Mouse (Mus musculus): ENCODE data around the gene Gm45837. TPM values are rescaled to one million over a fixed set of nuclear protein-coding genes. Genes with fewer than 3 reads are reported as not detected.

The Gm45837 gene
- total and polyA plus RNA-seq, 2 experiments from 2014 or later, result not detected

DNA sequence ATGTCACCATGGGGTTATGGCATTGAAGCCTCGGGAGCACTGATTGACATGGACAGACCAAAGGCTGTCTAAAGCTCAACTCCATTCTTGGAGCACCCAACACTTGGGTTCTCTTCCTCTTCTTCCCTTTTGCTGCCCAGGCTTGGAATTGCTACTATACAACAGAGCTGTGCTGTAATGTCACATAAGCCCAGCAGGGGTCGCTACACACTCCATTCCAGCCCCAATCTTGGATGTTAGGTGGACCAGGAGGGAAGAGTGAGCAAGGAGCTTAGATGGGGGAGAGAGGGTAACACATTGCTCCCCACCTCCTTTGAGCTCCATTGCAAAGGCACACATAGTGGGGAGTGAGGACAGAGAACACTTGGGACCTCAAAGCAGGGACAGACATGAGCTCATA lies 17.1 kb downstream of the Gm45837 start:
- ATAC-seq (ENCODE audit: low FRiP score) (0 out of 2 replicates have a peak, but pooled peaks have one; percentile 3), DNase-seq (ENCODE audit: low spot score) (peak; percentile 52)
- WGBS, result 18% methylated on average over 2 of the region's 2 CpGs
- H3K9me3 ChIP-seq (ENCODE audit: low read length), result no peaks in the 10 kb centered on the region
- H3K4me2 ChIP-seq (ENCODE audit: low read depth, low read length, poor library complexity, severe bottlenecking), result no peak overlapping the region
- no peak overlapping the region for H3K9ac ChIP-seq (replicated peaks; ENCODE audit: low read length, poor library complexity, severe bottlenecking)
- H3K27me3 ChIP-seq (ENCODE audit: insufficient read depth, low read length), result no peaks in the 10 kb centered on the region
- no peaks in the 10 kb centered on the region for H3K36me3 ChIP-seq (ENCODE audit: insufficient read depth, low read length)
- no peaks in the 10 kb centered on the region; the same call in 1 of the 2 replicates for H3K4me1 ChIP-seq (ENCODE audit: insufficient read depth, low read length)
- H3K4me3 ChIP-seq (ENCODE audit: low read depth, low read length), result no peak overlapping the region
- TF ChIP-seq CTCF (IDR thresholded peaks at IDR 0.05), result peak; percentile 85
- no peak overlapping the region for H3K27ac ChIP-seq (ENCODE audit: low read depth, low read length)

- no peak for DNase-seq (ENCODE audit: low spot score)
- no peaks in the 10 kb centered on the region for H3K36me3 ChIP-seq (ENCODE audit: insufficient read depth, low read length)
- no peak for TF ChIP-seq CTCF (IDR thresholded peaks at IDR 0.05)
- H3K4me2 ChIP-seq (ENCODE audit: low read depth, low read length, poor library complexity, severe bottlenecking), result no peak overlapping the region
- no peak overlapping the region for H3K27ac ChIP-seq (ENCODE audit: low read depth, low read length)
- no peaks in the 10 kb centered on the region for H3K27me3 ChIP-seq (ENCODE audit: insufficient read depth, low read length)
- no peaks in the 10 kb centered on the region for H3K9me3 ChIP-seq (ENCODE audit: low read length)
- no peak for ATAC-seq (ENCODE audit: low FRiP score)
- no peak overlapping the region for H3K4me3 ChIP-seq (ENCODE audit: low read depth, low read length)
- H3K4me1 ChIP-seq (ENCODE audit: insufficient read depth, low read length), result no peaks in the 10 kb centered on the region
- H3K9ac ChIP-seq (replicated peaks; ENCODE audit: low read length, poor library complexity, severe bottlenecking), result no peak overlapping the region
- WGBS, result 59% methylated on average over 6 of the region's 6 CpGs
These were observed 24.4 kb downstream of the Gm45837 start for GRCm38 (mm10) chr7:101435038-101435437.

DNA sequence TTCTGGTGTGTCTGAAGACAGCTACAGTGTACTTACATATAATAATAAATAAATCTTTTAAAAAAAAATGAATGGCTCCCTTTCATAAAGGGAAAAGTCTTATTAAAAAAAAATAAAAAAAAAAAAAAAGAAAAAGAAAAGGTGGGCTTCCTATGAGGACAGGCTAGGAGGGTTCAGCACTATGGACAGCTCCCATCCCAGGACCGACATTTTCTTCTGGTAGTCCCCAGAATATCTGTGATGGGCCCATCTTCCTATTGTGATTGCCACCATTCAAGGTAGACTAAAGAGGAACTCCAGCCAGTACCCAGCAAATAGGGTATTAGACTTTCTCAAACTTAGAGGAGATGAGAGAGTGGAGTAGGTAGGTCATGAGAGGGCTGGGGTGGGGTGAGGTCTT lies 27.2 kb downstream of the Gm45837 start:
- H3K4me1 ChIP-seq (ENCODE audit: insufficient read depth, low read length), result no peaks in the 10 kb centered on the region
- no peak for DNase-seq (ENCODE audit: low spot score)
- no peak overlapping the region for H3K9ac ChIP-seq (replicated peaks; ENCODE audit: low read length, poor library complexity, severe bottlenecking)
- no peak for TF ChIP-seq CTCF (IDR thresholded peaks at IDR 0.05)
- no peak overlapping the region for H3K27ac ChIP-seq (ENCODE audit: low read depth, low read length)
- no peak for ATAC-seq (ENCODE audit: low FRiP score)
- no peak overlapping the region for H3K4me2 ChIP-seq (ENCODE audit: low read depth, low read length, poor library complexity, severe bottlenecking)
- no peaks in the 10 kb centered on the region for H3K27me3 ChIP-seq (ENCODE audit: insufficient read depth, low read length)
- no peak overlapping the region for H3K4me3 ChIP-seq (ENCODE audit: low read depth, low read length)
- WGBS, result 16% methylated on average over 1 of the region's 1 CpGs
- no peaks in the 10 kb centered on the region for H3K9me3 ChIP-seq (ENCODE audit: low read length)
- no peaks in the 10 kb centered on the region for H3K36me3 ChIP-seq (ENCODE audit: insufficient read depth, low read length)

- ATAC-seq (ENCODE audit: low FRiP score), result peak; percentile 45; the same call in 1 of the 2 replicates
- 59% methylated on average over 10 of the region's 10 CpGs for WGBS
- DNase-seq (ENCODE audit: low spot score), result peak; percentile 46
- H3K4me1 ChIP-seq (ENCODE audit: insufficient read depth, low read length), result no peaks in the 10 kb centered on the region; the same call in 1 of the 2 replicates
- 0 out of 2 replicates have a peak overlapping the region, but pooled peaks have one; percentile 0 for H3K9ac ChIP-seq (replicated peaks; ENCODE audit: low read length, poor library complexity, severe bottlenecking)
- H3K9me3 ChIP-seq (ENCODE audit: low read length), result no peaks in the 10 kb centered on the region
- H3K4me3 ChIP-seq (ENCODE audit: low read depth, low read length), result no peak overlapping the region
- H3K27ac ChIP-seq (ENCODE audit: low read depth, low read length), result peak overlapping the region; percentile 40; the same call in 1 of the 2 replicates
- no peak for TF ChIP-seq CTCF (IDR thresholded peaks at IDR 0.05)
- no peak overlapping the region for H3K4me2 ChIP-seq (ENCODE audit: low read depth, low read length, poor library complexity, severe bottlenecking)
- H3K27me3 ChIP-seq (ENCODE audit: insufficient read depth, low read length), result no peaks in the 10 kb centered on the region
- no peaks in the 10 kb centered on the region for H3K36me3 ChIP-seq (ENCODE audit: insufficient read depth, low read length)
These were observed 32.4 kb downstream of the Gm45837 start for GRCm38 (mm10) chr7:101443093-101443492.

GRCm38 (mm10) chr7:101444211-101444610 lies 33.5 kb downstream of the Gm45837 start:
- no peaks in the 10 kb centered on the region; the same call in 1 of the 2 replicates for H3K4me1 ChIP-seq (ENCODE audit: insufficient read depth, low read length)
- DNase-seq (ENCODE audit: low spot score) (no peak), ATAC-seq (ENCODE audit: low FRiP score) (no peak)
- no peak for TF ChIP-seq CTCF (IDR thresholded peaks at IDR 0.05)
- no peaks in the 10 kb centered on the region for H3K9me3 ChIP-seq (ENCODE audit: low read length)
- H3K4me3 ChIP-seq (ENCODE audit: low read depth, low read length), result no peak overlapping the region
- H3K27ac ChIP-seq (ENCODE audit: low read depth, low read length), result no peak overlapping the region
- no peak overlapping the region for H3K4me2 ChIP-seq (ENCODE audit: low read depth, low read length, poor library complexity, severe bottlenecking)
- H3K27me3 ChIP-seq (ENCODE audit: insufficient read depth, low read length), result no peaks in the 10 kb centered on the region
- 88% methylated on average over 4 of the region's 4 CpGs for WGBS
- H3K9ac ChIP-seq (replicated peaks; ENCODE audit: low read length, poor library complexity, severe bottlenecking), result no peak overlapping the region
- H3K36me3 ChIP-seq (ENCODE audit: insufficient read depth, low read length), result no peaks in the 10 kb centered on the region

- 35% methylated on average over 3 of the region's 3 CpGs for WGBS
- Histone ChIP-seq H3K36me3 (ENCODE audit: insufficient read depth, low read length) (no peaks in the 10 kb centered on the region), H3K9me3 (ENCODE audit: low read length) (no peaks in the 10 kb centered on the region), H3K4me1 (ENCODE audit: insufficient read depth, low read length) (no peaks in the 10 kb centered on the region), H3K9ac (replicated peaks; ENCODE audit: low read length, poor library complexity, severe bottlenecking) (no peak overlapping the region), H3K4me3 (ENCODE audit: low read depth, low read length) (no peak overlapping the region), H3K4me2 (ENCODE audit: low read depth, low read length, poor library complexity, severe bottlenecking) (no peak overlapping the region), H3K27me3 (ENCODE audit: insufficient read depth, low read length) (0 out of 2 replicates have a peak, but pooled peaks cover 5% of the 10 kb centered on the region), H3K27ac (ENCODE audit: low read depth, low read length) (no peak overlapping the region)
- no peak for TF ChIP-seq CTCF (IDR thresholded peaks at IDR 0.05)
- ATAC-seq (ENCODE audit: low FRiP score) (no peak), DNase-seq (ENCODE audit: low spot score) (no peak)
These were observed 39.2 kb downstream of the Gm45837 start for GRCm38 (mm10) chr7:101449855-101450254.
